In genomic region chr12:15640320-15640719, GRCm38 (mm10) we compare ENCODE assay signal across 12 mouse cellular contexts.
"Had no signal": no experiment of that assay in that cellular context is flagged by ENCODE, and none has a peak within 500 bp of the region (broad histone marks: within the 10 kb centered on the region; RNA-seq: fewer than 3 reads in every experiment).

No protein-coding gene starts in this region.

- ATAC-seq: hindbrain, embryonic 16.5 days; midbrain, embryonic 16.5 days had no signal

- H3K4me2 ChIP-seq: limb, embryonic 13.5 days; liver, embryonic 11.5 days; liver, embryonic 15.5 days; lung, embryonic 14.5 days; midbrain, embryonic 12.5 days; neural tube, embryonic 13.5 days had no signal

- H3K9ac ChIP-seq: limb, embryonic 13.5 days; liver, embryonic 15.5 days; lung, embryonic 14.5 days; midbrain, embryonic 12.5 days; neural tube, embryonic 13.5 days had no signal

- H3K27ac ChIP-seq: liver, embryonic 15.5 days; macrophage; midbrain, embryonic 12.5 days had no signal

- H3K4me3 ChIP-seq: limb, embryonic 13.5 days; liver, embryonic 15.5 days; midbrain, embryonic 12.5 days; neural tube, embryonic 13.5 days had no signal

- H3K27me3 ChIP-seq: limb, embryonic 13.5 days; liver, embryonic 15.5 days; midbrain, embryonic 12.5 days; neural tube, embryonic 13.5 days had no signal

- DNase-seq: lung, embryonic 14.5 days; lung, postnatal 14 days; retina, postnatal 1 day; thymus, postnatal 4 days had no signal

- H3K4me1 ChIP-seq: liver, embryonic 15.5 days; neural tube, embryonic 13.5 days had no signal

- H3K36me3 ChIP-seq: limb, embryonic 13.5 days; liver, embryonic 15.5 days; midbrain, embryonic 12.5 days; neural tube, embryonic 13.5 days had no signal

- H3K9me3 ChIP-seq: limb, embryonic 13.5 days; liver, embryonic 15.5 days; midbrain, embryonic 12.5 days; neural tube, embryonic 13.5 days had no signal
